Mouse (Mus musculus) spleen, adult 2 months (tissue): Measurements from ENCODE around the gene Cntnap2.

Experiments used
- CTCF ChIP-seq: fragments of 200-500 bp; IDR thresholded peaks from 2 replicates; pipeline ENCODE4 v1.5.1; 2011; ENCODE audit warnings: mild to moderate bottlenecking, inconsistent platforms; ENCODE audit not compliant: insufficient read depth, insufficient read length, insufficient replicate concordance; ENCODE audit errors: extremely low read depth
- POLR2A ChIP-seq: fragments of 200-500 bp; IDR thresholded peaks from 2 replicates; pipeline ENCODE4 v1.6.1; 2011; ENCODE audit warnings: low read depth, low read length, inconsistent platforms

DNA sequence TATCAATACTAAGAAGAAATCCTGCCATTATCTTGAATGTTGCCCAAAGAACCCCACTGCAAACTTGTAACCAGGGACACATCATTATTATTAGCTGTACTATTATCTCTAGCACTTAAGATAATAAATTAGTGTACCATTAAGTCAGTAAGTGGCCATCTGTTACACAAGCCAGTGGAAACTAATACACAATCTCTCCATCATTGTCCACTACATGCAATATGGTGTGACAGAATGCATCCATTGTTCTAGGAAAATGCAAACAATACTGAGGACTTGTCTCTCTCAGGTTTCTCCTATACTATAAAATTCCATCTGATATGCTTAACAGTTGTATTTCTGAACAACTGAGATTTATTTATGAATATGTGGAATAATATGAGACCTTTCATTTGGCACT, 1355.0 kb downstream of the Cntnap2 start:
- TF ChIP-seq CTCF (no peak), POLR2A (no peak)
